Mouse (Mus musculus) hindbrain, embryonic 10.5 days (tissue): ENCODE measurements at regions not wholly inside any gene's neighbourhood (a gene's known extent, or its start where the extent isn't known, plus 50 kb on each side); places are given as distances from the start of the nearest gene placed in this dataset.

Experiments
- DNase-seq: peaks from one replicate; pipeline ENCODE4 v3.0.0-alpha.2; 2017; ENCODE audit warnings: low spot score
- H3K27ac ChIP-seq: fragments of 300-500 bp; sonication (generic); 2 replicates; pipeline ENCODE4 v1.5.1; 2016; ENCODE audit warnings: mild to moderate bottlenecking, moderate library complexity
- H3K27me3 ChIP-seq: fragments of 300-500 bp; sonication (generic); 2 replicates; pipeline ENCODE4 v1.6.1; 2016; ENCODE audit warnings: mild to moderate bottlenecking; ENCODE audit not compliant: poor library complexity, insufficient read depth, severe bottlenecking
- H3K36me3 ChIP-seq: fragments of 300-500 bp; sonication (generic); 2 replicates; pipeline ENCODE4 v1.6.1; 2016; ENCODE audit warnings: mild to moderate bottlenecking, moderate library complexity
- H3K4me1 ChIP-seq: fragments of 300-500 bp; sonication (generic); replicated peaks from 2 replicates; pipeline ENCODE4 v1.6.1; 2016; ENCODE audit warnings: mild to moderate bottlenecking
- H3K4me3 ChIP-seq: fragments of 300-500 bp; sonication (generic); 2 replicates; pipeline ENCODE4 v1.5.1; 2016; ENCODE audit warnings: mild to moderate bottlenecking, moderate library complexity
- H3K9me3 ChIP-seq: fragments of 300-500 bp; sonication (generic); 2 replicates; pipeline ENCODE4 v1.6.1; 2016; ENCODE audit warnings: mild to moderate bottlenecking, moderate library complexity
- WGBS: fragments of 180-500 bp; shearing (Covaris S2); methylation state at CpG from one replicate; pipeline ENCODE4 v1.1.7; 2016; 5-methylcytosine and 5-hydroxymethylcytosine counted together

DNA sequence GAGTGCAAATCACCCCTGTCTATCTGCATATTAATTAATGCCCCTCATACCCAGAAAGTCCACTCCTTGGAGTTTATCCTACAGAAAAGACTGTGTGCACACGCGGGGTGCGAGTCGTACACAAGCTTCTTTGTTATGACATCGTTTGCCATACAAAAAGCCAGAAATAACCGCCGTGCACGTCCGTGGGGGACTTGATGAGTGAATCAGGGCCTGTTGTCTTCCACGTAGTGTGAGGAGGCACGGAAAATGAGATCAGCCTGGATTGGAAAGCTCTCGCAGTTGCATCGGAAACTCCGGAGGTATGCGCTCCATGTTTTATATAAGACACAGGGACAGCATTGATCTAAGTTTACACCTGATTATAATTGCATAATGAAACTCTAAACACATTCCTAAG is 120.3 kb downstream of the Etnk1 start:
- H3K27me3 ChIP-seq = no peaks in the 10 kb centered on the region
- 86% methylated on average over 15 of the region's 15 CpGs for WGBS
- no peaks in the 10 kb centered on the region for H3K9me3 ChIP-seq
- peaks cover 8% of the 10 kb centered on the region for H3K4me1 ChIP-seq
- no peaks in the 10 kb centered on the region for H3K36me3 ChIP-seq
- no peak overlapping the region for H3K4me3 ChIP-seq
- H3K27ac ChIP-seq = no peak overlapping the region
- DNase-seq = no peak

DNA sequence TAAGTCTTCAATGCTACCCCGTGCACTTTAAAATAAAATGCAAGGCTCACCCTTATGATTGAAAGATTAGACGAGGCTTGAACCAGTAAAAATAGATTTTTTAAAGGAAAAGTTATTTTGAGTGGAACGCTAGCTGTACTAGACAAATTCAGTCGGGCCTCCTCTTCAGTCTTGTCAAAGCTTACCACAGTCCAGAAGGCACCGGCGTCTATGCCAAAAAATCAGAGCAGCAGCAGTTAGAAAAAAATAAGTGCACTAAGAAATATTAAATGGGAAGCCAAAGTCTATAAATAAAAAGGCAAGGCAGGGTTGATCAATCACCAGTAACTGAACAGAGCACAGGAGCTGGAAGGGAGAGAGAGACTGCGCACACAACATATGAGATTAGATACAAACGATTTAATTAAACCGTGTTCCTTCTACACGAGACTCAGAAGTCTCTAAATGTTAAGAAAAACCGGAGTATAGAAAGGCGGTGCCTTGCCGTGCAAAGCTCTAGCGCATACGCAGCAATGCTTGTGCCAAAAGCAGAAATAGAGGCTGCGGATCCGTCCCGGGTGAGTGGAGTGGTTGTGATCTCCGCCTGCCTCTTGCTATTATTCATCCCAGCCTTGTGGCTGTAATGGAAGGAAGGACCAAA is 121.6 kb downstream of the Etnk1 start:
- H3K4me1 ChIP-seq = peaks cover 8% of the 10 kb centered on the region
- no peaks in the 10 kb centered on the region for H3K9me3 ChIP-seq
- DNase-seq = peak; percentile 5
- no peaks in the 10 kb centered on the region for H3K36me3 ChIP-seq
- no peaks in the 10 kb centered on the region for H3K27me3 ChIP-seq
- peak overlapping the region; percentile 23; the same call in 1 of the 2 replicates for H3K27ac ChIP-seq
- WGBS = 81% methylated on average over 19 of the region's 19 CpGs
- H3K4me3 ChIP-seq = no peak overlapping the region

DNA sequence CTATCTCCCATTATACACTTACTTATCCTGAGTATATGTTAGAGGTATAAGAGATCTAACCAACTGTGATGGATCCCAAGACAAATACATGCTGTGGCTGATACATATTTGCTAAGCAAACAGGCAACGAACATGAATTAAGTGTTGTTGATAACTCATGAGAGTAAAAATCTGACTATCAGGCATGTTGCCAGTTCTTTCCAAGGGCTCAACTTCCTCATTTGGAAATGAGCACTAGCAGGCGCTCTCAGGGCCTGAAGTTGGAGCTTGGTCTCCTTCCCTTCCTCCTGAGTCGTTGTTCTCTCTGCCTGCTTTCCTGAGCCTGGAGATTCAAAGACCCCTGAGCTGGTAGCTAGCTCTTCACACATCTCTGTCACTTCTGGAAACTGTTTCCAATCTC is 126.6 kb downstream of the Etnk1 start:
- H3K36me3 ChIP-seq = no peaks in the 10 kb centered on the region
- no peaks in the 10 kb centered on the region for H3K9me3 ChIP-seq
- H3K4me1 ChIP-seq = peaks cover 13% of the 10 kb centered on the region
- H3K27me3 ChIP-seq = no peaks in the 10 kb centered on the region
- no peak overlapping the region for H3K4me3 ChIP-seq
- WGBS = 84% methylated on average over 3 of the region's 3 CpGs
- H3K27ac ChIP-seq = no peak overlapping the region
- DNase-seq = no peak

DNA sequence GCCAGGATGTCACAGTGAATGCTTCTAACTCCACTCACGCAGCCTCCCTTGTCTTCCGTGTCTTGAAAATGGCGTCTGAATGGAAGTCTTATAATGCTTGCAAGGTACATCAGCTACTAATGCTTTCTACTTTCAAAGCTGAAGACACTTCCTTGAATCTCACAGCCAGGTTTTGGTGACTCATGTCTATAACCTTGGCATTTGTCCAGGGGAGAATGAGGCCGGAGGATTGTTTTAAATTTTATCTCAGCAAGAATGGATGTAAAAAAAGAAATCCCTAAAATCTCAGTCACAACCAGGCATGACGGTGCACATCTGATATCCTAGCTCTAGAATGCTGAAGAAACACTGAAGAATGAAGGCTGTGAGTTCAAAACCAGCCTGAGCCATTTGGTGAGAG is 131.4 kb downstream of the Etnk1 start:
- no peak overlapping the region for H3K4me3 ChIP-seq
- H3K27ac ChIP-seq = no peak overlapping the region
- no peaks in the 10 kb centered on the region for H3K9me3 ChIP-seq
- no peaks in the 10 kb centered on the region for H3K36me3 ChIP-seq
- peaks cover 6% of the 10 kb centered on the region; the same call in 1 of the 2 replicates for H3K4me1 ChIP-seq
- WGBS = 85% methylated on average over 5 of the region's 5 CpGs
- DNase-seq = no peak
- H3K27me3 ChIP-seq = no peaks in the 10 kb centered on the region

DNA sequence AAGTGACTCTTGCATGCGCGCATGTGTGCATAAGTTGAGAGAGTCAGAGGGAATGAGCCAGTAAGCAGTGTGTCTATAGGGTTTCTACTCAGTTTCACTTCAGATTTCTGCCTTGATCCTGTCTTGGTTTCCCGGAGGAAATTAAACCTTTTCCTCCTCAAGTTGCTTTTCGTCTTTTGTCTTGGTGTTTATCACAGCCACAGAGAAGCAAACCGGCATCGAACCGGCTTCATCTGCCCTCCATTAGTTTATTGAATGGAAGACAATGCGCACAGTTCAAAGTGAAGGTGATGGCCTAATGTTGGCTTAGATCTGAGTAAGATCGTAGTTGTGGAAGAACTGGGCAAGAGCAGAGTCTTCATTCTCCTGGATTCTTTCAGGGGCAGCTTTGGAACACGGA is 134.4 kb downstream of the Etnk1 start:
- no peak for DNase-seq
- Histone ChIP-seq H3K4me3 (no peak overlapping the region), H3K27me3 (no peaks in the 10 kb centered on the region), H3K4me1 (no peaks in the 10 kb centered on the region), H3K36me3 (no peaks in the 10 kb centered on the region), H3K9me3 (no peaks in the 10 kb centered on the region), H3K27ac (no peak overlapping the region)
- 95% methylated on average over 10 of the region's 10 CpGs for WGBS

DNA sequence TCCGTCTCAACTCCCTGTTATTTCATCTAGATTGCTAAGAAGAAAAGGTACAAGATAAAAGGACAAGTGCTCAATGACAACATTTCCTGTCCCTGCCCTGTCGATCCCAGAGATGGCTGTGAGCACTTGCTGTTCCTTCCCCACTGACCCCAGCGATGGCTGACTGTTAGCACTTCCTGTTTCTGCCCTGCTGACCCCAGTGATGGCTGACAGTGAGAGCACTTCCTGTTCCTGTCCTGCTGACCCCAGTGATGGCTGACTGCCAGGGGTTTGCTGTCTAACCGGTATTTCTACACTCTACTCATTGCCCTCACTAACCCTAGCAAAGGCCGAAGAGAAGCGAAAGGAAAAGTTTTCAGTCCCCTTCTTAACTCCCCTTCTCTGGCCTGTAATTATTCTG is 140.3 kb downstream of the Etnk1 start:
- no peaks in the 10 kb centered on the region for H3K9me3 ChIP-seq

DNA sequence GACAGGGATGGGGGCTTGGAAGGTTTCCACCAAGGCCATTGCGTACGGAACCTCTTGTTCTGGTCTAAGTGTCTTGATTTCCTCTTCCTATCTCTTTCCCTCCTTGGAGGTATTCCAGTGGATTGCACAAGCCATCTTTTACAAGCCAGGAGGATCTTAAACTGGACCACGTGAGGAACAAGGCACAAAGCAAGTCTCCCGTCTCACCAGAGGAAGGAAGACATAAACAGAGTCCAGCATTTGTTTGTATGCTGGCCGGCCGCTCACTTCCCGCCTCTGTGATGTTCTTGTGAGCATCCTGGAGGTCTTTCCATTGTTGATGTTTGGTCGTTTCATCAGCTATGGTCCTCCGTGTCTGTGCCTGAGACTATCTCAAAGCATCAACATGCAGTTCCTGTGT is 148.8 kb downstream of the Etnk1 start:
- no peak for DNase-seq
- no peaks in the 10 kb centered on the region for H3K27me3 ChIP-seq
- H3K27ac ChIP-seq = no peak overlapping the region
- no peaks in the 10 kb centered on the region for H3K4me1 ChIP-seq
- H3K36me3 ChIP-seq = no peaks in the 10 kb centered on the region
- 84% methylated on average over 9 of the region's 9 CpGs for WGBS
- H3K4me3 ChIP-seq = no peak overlapping the region
- no peaks in the 10 kb centered on the region for H3K9me3 ChIP-seq

More for the DNA sequence above, 140.3 kb downstream of the Etnk1 start:
- Histone ChIP-seq H3K4me1 (no peaks in the 10 kb centered on the region), H3K27ac (no peak overlapping the region), H3K27me3 (no peaks in the 10 kb centered on the region), H3K36me3 (no peaks in the 10 kb centered on the region), H3K4me3 (no peak overlapping the region)
- no peak for DNase-seq
- 73% methylated on average over 6 of the region's 6 CpGs for WGBS

DNA sequence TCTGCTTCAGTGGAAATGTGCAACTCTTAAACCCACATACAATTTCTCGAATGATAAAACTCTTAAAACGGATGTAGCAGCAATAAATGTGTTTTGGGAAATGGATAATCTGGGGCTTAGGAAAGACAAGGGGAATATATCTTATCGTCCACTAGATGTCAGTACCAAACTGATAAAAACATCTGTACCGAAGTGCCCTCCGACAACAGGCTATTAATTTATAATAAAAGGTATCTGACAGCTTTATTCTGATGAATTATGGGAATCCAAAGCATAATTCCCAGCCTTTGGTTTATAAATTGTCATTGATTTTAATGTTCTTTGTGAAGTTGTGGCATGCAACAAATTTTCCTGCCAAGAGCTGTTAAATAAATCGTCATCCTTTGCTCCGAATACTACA is 153.4 kb downstream of the Etnk1 start:
- Histone ChIP-seq H3K27me3 (peaks cover 14% of the 10 kb centered on the region), H3K36me3 (no peaks in the 10 kb centered on the region), H3K4me3 (no peak overlapping the region), H3K9me3 (no peaks in the 10 kb centered on the region), H3K4me1 (peaks cover 6% of the 10 kb centered on the region), H3K27ac (no peak overlapping the region)
- WGBS = 61% methylated on average over 7 of the region's 7 CpGs
- DNase-seq = no peak

DNA sequence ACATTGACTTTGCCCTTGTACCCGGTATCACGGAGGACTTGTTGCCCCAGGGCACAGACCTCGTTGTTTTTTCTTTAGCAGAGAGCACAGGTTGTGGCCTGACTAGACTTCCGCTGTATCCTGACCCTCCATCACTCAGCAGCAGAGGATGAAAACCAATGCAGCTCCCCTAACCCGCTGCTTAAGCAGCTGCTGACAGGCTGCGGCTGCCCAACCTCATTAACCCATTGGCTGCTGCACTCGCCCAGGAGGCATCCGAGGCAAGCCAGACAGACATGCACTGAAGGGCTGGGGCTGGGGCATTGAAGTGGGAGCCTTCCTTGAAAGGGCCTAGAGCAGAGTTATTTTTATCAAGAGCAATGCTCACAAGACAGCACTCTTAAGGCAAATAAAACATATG is 157.6 kb downstream of the Etnk1 start:
- H3K27me3 ChIP-seq = peaks cover 14% of the 10 kb centered on the region
- no peak overlapping the region for H3K4me3 ChIP-seq
- no peaks in the 10 kb centered on the region for H3K9me3 ChIP-seq
- WGBS = 11% methylated on average over 8 of the region's 8 CpGs
- DNase-seq = peak; percentile 65
- H3K4me1 ChIP-seq = peaks cover 8% of the 10 kb centered on the region
- H3K36me3 ChIP-seq = no peaks in the 10 kb centered on the region
- H3K27ac ChIP-seq = 0 out of 2 replicates have a peak overlapping the region, but pooled peaks have one; percentile 24

DNA sequence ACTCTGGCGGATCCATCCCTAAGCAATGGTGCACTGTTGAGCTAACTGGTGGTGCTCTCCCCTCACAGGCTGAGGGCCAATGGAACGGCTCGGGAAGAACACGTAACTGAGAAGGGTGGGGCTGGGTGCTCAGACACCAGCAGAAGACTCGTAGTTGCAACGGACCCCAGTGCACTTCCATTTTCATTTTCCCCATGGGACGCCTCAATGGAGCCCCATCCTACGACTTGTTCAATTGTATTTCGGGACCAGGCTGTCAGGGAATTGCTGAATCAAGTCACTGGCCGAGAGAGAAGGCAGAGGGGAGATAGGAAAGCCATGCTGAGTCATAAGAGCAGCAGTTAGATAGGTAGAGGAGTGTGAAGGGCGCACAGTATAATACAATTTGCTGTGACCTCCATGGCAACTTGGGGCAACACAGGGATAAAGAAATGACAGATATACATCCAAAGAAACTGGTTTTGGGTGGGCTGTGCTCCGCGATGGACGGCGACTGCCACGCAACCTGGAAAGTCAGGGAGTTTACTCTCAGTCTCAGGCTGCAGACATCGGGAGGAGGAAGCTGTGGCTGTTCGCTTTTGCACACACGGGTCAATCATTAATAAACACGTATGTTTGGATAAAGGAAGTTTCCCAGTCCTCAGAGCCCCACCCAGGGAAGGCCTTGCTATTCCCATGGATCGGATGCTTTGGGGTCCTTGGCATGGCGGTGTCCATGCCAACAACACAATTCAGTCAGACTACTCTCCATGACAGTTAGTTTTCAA is 160.1 kb downstream of the Etnk1 start:
- H3K27ac ChIP-seq = no peak overlapping the region
- peaks cover 9% of the 10 kb centered on the region; the same call in 1 of the 2 replicates for H3K27me3 ChIP-seq
- H3K36me3 ChIP-seq = no peaks in the 10 kb centered on the region
- no peak overlapping the region for H3K4me3 ChIP-seq
- 85% methylated on average over 22 of the region's 22 CpGs for WGBS
- DNase-seq = no peak
- peaks cover 8% of the 10 kb centered on the region for H3K4me1 ChIP-seq
- H3K9me3 ChIP-seq = no peaks in the 10 kb centered on the region

DNA sequence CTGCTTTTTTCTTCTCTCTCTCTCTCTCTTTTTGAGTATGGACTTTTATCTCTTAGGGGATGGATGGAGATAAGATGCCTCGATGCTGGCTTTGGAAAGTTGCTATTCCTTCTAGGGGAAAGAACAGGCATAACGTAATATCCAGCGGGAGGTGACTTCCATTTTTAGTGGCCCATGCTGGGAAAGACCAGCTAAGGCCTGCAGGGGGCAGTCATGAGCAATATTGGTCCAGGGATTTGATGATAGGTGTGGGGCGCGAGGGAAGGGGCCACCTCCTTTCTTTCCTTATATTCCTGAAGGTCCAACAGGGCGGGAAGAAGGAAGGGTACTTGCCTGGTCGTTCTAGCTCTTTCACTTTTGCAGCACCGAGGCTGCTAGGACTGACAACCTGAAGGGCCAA is 160.8 kb downstream of the Etnk1 start:
- Histone ChIP-seq H3K27ac (no peak overlapping the region), H3K4me3 (no peak overlapping the region), H3K4me1 (peaks cover 8% of the 10 kb centered on the region), H3K36me3 (no peaks in the 10 kb centered on the region), H3K9me3 (no peaks in the 10 kb centered on the region), H3K27me3 (peaks cover 4% of the 10 kb centered on the region; the same call in 1 of the 2 replicates)
- WGBS = 89% methylated on average over 8 of the region's 8 CpGs
- DNase-seq = no peak

DNA sequence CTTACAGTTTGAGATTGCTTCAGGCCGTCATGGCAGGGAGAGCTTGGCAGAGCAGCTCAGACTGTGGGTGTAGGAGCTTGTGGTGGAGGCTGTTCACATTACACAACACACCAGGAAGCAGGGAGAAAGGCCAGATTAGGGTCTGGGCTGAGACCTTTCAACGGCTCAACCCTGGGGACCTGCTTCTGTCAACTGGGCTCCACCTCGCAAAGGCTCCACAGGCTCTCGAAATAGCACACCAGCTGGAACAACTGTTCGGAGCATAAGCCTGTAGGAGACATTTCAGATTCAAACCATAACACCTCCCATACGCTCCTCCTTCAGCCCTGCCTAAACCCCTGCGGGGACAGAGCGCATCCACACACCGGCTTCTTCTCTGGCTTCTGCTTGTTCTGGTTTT is 161.2 kb downstream of the Etnk1 start:
- H3K27ac ChIP-seq = no peak overlapping the region
- no peak overlapping the region for H3K4me3 ChIP-seq
- WGBS = 75% methylated on average over 9 of the region's 9 CpGs
- DNase-seq = no peak
- no peaks in the 10 kb centered on the region for H3K27me3 ChIP-seq
- no peaks in the 10 kb centered on the region for H3K9me3 ChIP-seq
- H3K4me1 ChIP-seq = peaks cover 8% of the 10 kb centered on the region
- no peaks in the 10 kb centered on the region for H3K36me3 ChIP-seq

DNA sequence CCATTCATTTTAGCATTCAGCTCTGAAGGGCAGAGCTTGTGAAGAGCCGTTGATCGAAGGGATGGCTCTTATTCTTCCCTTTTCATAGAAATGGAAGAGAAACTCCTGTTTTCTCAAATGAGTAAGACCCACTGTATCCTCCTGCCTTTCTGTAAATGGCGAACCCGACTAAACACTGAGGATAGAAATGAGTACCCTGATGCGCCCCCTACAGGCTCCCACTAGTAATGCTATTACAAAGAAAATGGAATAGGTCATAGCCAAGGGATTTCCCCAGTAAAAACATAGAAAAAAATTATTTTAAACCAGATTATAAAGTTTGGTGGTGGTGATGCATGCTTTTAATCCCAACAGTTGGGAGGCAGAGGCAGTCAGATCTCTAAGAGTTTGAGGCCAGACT is 162.1 kb downstream of the Etnk1 start:
- Histone ChIP-seq H3K9me3 (no peaks in the 10 kb centered on the region), H3K27me3 (no peaks in the 10 kb centered on the region), H3K4me3 (no peak overlapping the region), H3K27ac (no peak overlapping the region), H3K36me3 (no peaks in the 10 kb centered on the region), H3K4me1 (peaks cover 8% of the 10 kb centered on the region)
- WGBS = 73% methylated on average over 5 of the region's 5 CpGs
- no peak for DNase-seq
